Comparison of ENCODE assay signal across 25 mouse cellular contexts in the genomic region with DNA sequence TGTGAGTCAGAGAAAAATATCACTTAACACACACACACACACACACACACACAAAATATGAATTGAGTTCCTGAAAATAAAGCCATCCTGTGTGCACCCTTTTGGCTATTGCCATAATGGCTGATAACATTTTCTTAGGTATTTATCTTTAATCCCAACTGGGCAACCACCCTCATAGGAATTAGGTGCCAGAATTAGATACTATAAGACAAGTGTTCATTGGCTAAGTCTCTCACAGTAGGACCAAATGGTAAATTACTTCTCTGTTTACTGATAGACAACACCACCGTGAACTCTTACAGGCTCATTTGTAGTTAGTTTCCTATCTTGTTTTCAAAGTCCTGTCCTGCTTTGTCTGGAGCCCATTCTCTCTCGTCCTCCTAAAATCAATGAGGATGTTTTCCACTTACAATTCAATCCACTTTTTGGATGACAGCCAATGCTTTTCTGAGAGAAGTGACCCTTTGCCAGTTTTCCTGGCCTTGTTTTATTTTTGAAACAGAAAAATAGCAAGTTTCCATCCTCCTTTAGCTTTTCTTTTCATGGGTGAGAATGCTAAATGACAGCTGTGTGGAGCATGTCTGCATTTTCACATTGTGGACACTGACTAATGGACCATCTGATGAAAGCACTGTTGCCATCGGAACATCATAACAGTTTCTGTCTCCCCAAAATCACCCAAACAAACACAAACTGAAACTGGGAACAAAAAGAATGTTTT.
A peak's percentile ranks its signal among the peaks of the same experiment; 100 is the strongest.
DNase-seq lines count a peak whose midpoint lies in the region; ATAC-seq and TF ChIP-seq lines count a peak whose summit lies in the region.
"Had no signal": no experiment of that assay in that cellular context is flagged by ENCODE, and none has a peak within 500 bp of the region (broad histone marks: within the 10 kb centered on the region; RNA-seq: fewer than 3 reads in every experiment).

No protein-coding gene starts in this region.

- H3K9ac ChIP-seq in forebrain, embryonic 14.5 days (ENCODE audit: low read length): no peak overlapping the region
- no peak overlapping the region for H3K9ac ChIP-seq in forebrain, postnatal 0 days
- no peak overlapping the region for H3K9ac ChIP-seq in lung, embryonic 14.5 days
- H3K9ac ChIP-seq in heart, embryonic 12.5 days: no peak overlapping the region
- H3K9ac ChIP-seq: embryonic facial prominence, embryonic 15.5 days; forebrain, embryonic 15.5 days; heart, embryonic 15.5 days; hindbrain, embryonic 14.5 days; limb, embryonic 15.5 days; midbrain, embryonic 15.5 days had no signal

- no peak for TF ChIP-seq CTCF in forebrain, postnatal 0 days (IDR thresholded peaks at IDR 0.05; ENCODE audit: low read depth)
- TF ChIP-seq CTCF in lung, embryonic 14.5 days (IDR thresholded peaks at IDR 0.05; ENCODE audit: low read depth): no peak

- H3K27me3 ChIP-seq in forebrain, embryonic 14.5 days (replicated peaks; ENCODE audit: control insufficient read depth, insufficient read depth, low read length): no peaks in the 10 kb centered on the region
- H3K27me3 ChIP-seq in forebrain, postnatal 0 days (ENCODE audit: insufficient read depth, low read length): no peaks in the 10 kb centered on the region
- H3K27me3 ChIP-seq in lung, embryonic 14.5 days (ENCODE audit: insufficient read depth, low read length): no peaks in the 10 kb centered on the region
- H3K27me3 ChIP-seq in heart, embryonic 12.5 days (replicated peaks): no peaks in the 10 kb centered on the region
- H3K27me3 ChIP-seq: embryonic facial prominence, embryonic 15.5 days; forebrain, embryonic 15.5 days; heart, embryonic 15.5 days; limb, embryonic 15.5 days; midbrain, embryonic 15.5 days; Patski had no signal

- no peak for ATAC-seq in forebrain, embryonic 14.5 days
- ATAC-seq in forebrain, postnatal 0 days: no peak
- ATAC-seq in lung, embryonic 14.5 days (ENCODE audit: insufficient read depth): no peak
- ATAC-seq in heart, embryonic 12.5 days (ENCODE audit: insufficient number of reproducible peaks, low FRiP score): no peak
- ATAC-seq: forebrain, embryonic 15.5 days; midbrain, embryonic 15.5 days; Patski had no signal

- H3K27ac ChIP-seq in forebrain, embryonic 14.5 days (ENCODE audit: low read depth, low read length): no peak overlapping the region
- no peak overlapping the region for H3K27ac ChIP-seq in forebrain, postnatal 0 days (ENCODE audit: low read depth, low read length)
- no peak overlapping the region for H3K27ac ChIP-seq in lung, embryonic 14.5 days (ENCODE audit: low read depth)
- no peak overlapping the region for H3K27ac ChIP-seq in heart, embryonic 12.5 days (ENCODE audit: poor library complexity, severe bottlenecking)
- H3K27ac ChIP-seq: embryonic facial prominence, embryonic 15.5 days; forebrain, embryonic 15.5 days; heart, adult 2 months; heart, embryonic 15.5 days; hindbrain, embryonic 14.5 days; limb, embryonic 15.5 days; midbrain, embryonic 15.5 days had no signal

- peak; percentile 17 for DNase-seq in forebrain, embryonic 14.5 days (ENCODE audit: low spot score)
- DNase-seq in forebrain, postnatal 0 days: no peak
- DNase-seq in lung, embryonic 14.5 days: peak; percentile 80
- DNase-seq in lung, postnatal 4 days: no peak
- peak; percentile 40 for DNase-seq in Muller cell, postnatal 12 days (ENCODE audit: inconsistent ontology term)
- peak; percentile 28 for DNase-seq in lung, postnatal 25 days (ENCODE audit: low spot score)
- no peak for DNase-seq in cerebellum, postnatal 36 days
- DNase-seq: adrenal gland, adult 2 months; cerebellum, adult 2 months; cerebellum, postnatal 25 days; embryo, embryonic 11 days; gastrocnemius, postnatal 25 days; heart, adult 2 months; heart, postnatal 36 days; kidney, adult 8-10 months; kidney, postnatal 10 days; left cerebral cortex, postnatal 4 days had no signal

- no peak overlapping the region for H3K4me3 ChIP-seq in forebrain, embryonic 14.5 days (ENCODE audit: low read depth, low read length)
- H3K4me3 ChIP-seq in forebrain, postnatal 0 days (ENCODE audit: low read depth, low read length): no peak overlapping the region
- no peak overlapping the region for H3K4me3 ChIP-seq in lung, embryonic 14.5 days (ENCODE audit: low read depth, low read length)
- H3K4me3 ChIP-seq in heart, embryonic 12.5 days: no peak overlapping the region
- H3K4me3 ChIP-seq: embryonic facial prominence, embryonic 15.5 days; forebrain, embryonic 15.5 days; heart, adult 2 months; heart, embryonic 15.5 days; limb, embryonic 15.5 days; midbrain, embryonic 15.5 days had no signal

- H3K36me3 ChIP-seq in forebrain, embryonic 14.5 days (ENCODE audit: control insufficient read depth, insufficient read depth, low read length): no peaks in the 10 kb centered on the region
- no peaks in the 10 kb centered on the region for H3K36me3 ChIP-seq in forebrain, postnatal 0 days (ENCODE audit: insufficient read depth)
- H3K36me3 ChIP-seq in lung, embryonic 14.5 days (ENCODE audit: insufficient read depth): no peaks in the 10 kb centered on the region
- no peaks in the 10 kb centered on the region for H3K36me3 ChIP-seq in heart, embryonic 12.5 days
- H3K36me3 ChIP-seq: embryonic facial prominence, embryonic 15.5 days; forebrain, embryonic 15.5 days; heart, embryonic 15.5 days; limb, embryonic 15.5 days; midbrain, embryonic 15.5 days had no signal

- H3K9me3 ChIP-seq in forebrain, embryonic 14.5 days (replicated peaks; ENCODE audit: control insufficient read depth, low read length): no peaks in the 10 kb centered on the region
- H3K9me3 ChIP-seq in forebrain, postnatal 0 days (ENCODE audit: low read length): no peaks in the 10 kb centered on the region
- H3K9me3 ChIP-seq in lung, embryonic 14.5 days (ENCODE audit: low read depth, low read length): no peaks in the 10 kb centered on the region
- no peaks in the 10 kb centered on the region for H3K9me3 ChIP-seq in heart, embryonic 12.5 days (replicated peaks)
- H3K9me3 ChIP-seq: embryonic facial prominence, embryonic 15.5 days; forebrain, embryonic 15.5 days; heart, embryonic 15.5 days; limb, embryonic 15.5 days; midbrain, embryonic 15.5 days had no signal

- H3K4me2 ChIP-seq in forebrain, embryonic 14.5 days (ENCODE audit: low read length): no peak overlapping the region
- no peak overlapping the region for H3K4me2 ChIP-seq in forebrain, postnatal 0 days (ENCODE audit: low read depth)
- H3K4me2 ChIP-seq in lung, embryonic 14.5 days: no peak overlapping the region
- H3K4me2 ChIP-seq in heart, embryonic 12.5 days: no peak overlapping the region
- H3K4me2 ChIP-seq: embryonic facial prominence, embryonic 15.5 days; forebrain, embryonic 15.5 days; heart, embryonic 15.5 days; hindbrain, embryonic 14.5 days; limb, embryonic 15.5 days; midbrain, embryonic 15.5 days had no signal

- WGBS in forebrain, embryonic 14.5 days: 42% methylated on average over 3 of the region's 3 CpGs
- 36% methylated on average over 3 of the region's 3 CpGs for WGBS in forebrain, postnatal 0 days
- WGBS in lung, embryonic 14.5 days: 30% methylated on average over 3 of the region's 3 CpGs
- WGBS in heart, embryonic 12.5 days: 45% methylated on average over 3 of the region's 3 CpGs

- no peaks in the 10 kb centered on the region for H3K4me1 ChIP-seq in forebrain, embryonic 14.5 days (ENCODE audit: control insufficient read depth, insufficient read depth, low read length)
- no peaks in the 10 kb centered on the region for H3K4me1 ChIP-seq in forebrain, postnatal 0 days (ENCODE audit: insufficient read depth)
- peaks cover 4% of the 10 kb centered on the region; the same call in 1 of the 2 replicates for H3K4me1 ChIP-seq in lung, embryonic 14.5 days (ENCODE audit: insufficient read depth)
- no peaks in the 10 kb centered on the region for H3K4me1 ChIP-seq in heart, embryonic 12.5 days (replicated peaks)
- H3K4me1 ChIP-seq: embryonic facial prominence, embryonic 15.5 days; forebrain, embryonic 15.5 days; heart, embryonic 15.5 days; limb, embryonic 15.5 days; midbrain, embryonic 15.5 days had no signal

Comparison
In these comparisons a context has a peak if more than half of its experiments do, and no peak if none do; other contexts are left out.
1. DNase-seq: peak in forebrain, embryonic 14.5 days (single experiment), lung, embryonic 14.5 days (single experiment), Muller cell, postnatal 12 days (single experiment) and lung, postnatal 25 days (single experiment); none in forebrain, postnatal 0 days (single experiment), lung, postnatal 4 days (0 of 2) and cerebellum, postnatal 36 days (0 of 2).